Mouse (Mus musculus) megakaryocyte, embryonic 14.5 days (primary cell): ENCODE measurements around the gene Gm44965. TPM values are rescaled to one million over a fixed set of nuclear protein-coding genes. Genes with fewer than 3 reads are reported as not detected.

Experiments used
- H3K27me3 ChIP-seq: replicated peaks from 2 replicates; pipeline ENCODE3; 2012; ENCODE audit warnings: inconsistent platforms
- H3K36me3 ChIP-seq: replicated peaks from 2 replicates; pipeline ENCODE3; 2012; ENCODE audit warnings: low read length, inconsistent platforms, mixed read lengths
- H3K4me1 ChIP-seq: 2 replicates; pipeline ENCODE4 v1.6.1; 2012; ENCODE audit warnings: inconsistent platforms
- H3K4me3 ChIP-seq: replicated peaks from 2 replicates; pipeline ENCODE3; 2012; ENCODE audit warnings: moderate library complexity, mild to moderate bottlenecking, inconsistent platforms
- H3K9me3 ChIP-seq: 2 replicates; pipeline ENCODE4 v1.6.1; 2012; ENCODE audit warnings: inconsistent platforms
- FLI1 ChIP-seq: IDR thresholded peaks from 2 replicates; pipeline ENCODE4 v1.6.1; 2012; ENCODE audit warnings: low read length, inconsistent platforms, mixed read lengths
- GATA1 ChIP-seq: IDR thresholded peaks from 3 replicates; pipeline ENCODE4 v1.6.1; 2012; ENCODE audit warnings: mixed read lengths, low read length, inconsistent platforms, borderline replicate concordance
- polyA plus RNA-seq: library from polyadenylated mRNA; stranded (reverse); fragments of >175 nt; gene quantifications from 2 replicates; pipeline ENCODE4 v1.2.3, GENCODE M21; 2012; ENCODE audit warnings: low replicate concordance; ENCODE audit not compliant: insufficient read depth

Gene Gm44965
- polyA plus RNA-seq, 1 experiment: not detected

DNA sequence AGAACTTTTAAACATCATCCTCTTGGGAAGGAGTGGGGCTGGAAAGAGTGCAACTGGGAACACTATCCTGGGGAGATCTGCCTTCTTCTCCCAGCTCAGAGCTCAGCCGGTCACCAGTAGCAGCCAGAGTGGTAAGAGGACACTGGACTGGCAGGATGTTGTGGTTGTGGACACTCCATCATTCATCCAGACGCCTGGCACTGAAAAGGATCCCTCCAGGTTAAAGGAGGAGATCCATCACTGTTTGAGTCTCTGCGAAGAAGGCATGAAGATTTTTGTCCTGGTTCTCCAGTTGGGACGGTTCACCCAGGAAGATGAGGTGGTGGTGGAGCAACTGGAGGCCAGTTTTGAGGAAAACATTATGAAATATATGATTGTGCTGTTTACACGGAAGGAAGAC is 65.0 kb downstream of the Gm44965 start:
- Histone ChIP-seq H3K4me3 (no peak overlapping the region), H3K4me1 (peaks cover 4% of the 10 kb centered on the region), H3K9me3 (no peaks in the 10 kb centered on the region), H3K27me3 (peaks cover 6% of the 10 kb centered on the region), H3K36me3 (no peaks in the 10 kb centered on the region)
- no peak for TF ChIP-seq FLI1
- no peak for TF ChIP-seq GATA1

DNA sequence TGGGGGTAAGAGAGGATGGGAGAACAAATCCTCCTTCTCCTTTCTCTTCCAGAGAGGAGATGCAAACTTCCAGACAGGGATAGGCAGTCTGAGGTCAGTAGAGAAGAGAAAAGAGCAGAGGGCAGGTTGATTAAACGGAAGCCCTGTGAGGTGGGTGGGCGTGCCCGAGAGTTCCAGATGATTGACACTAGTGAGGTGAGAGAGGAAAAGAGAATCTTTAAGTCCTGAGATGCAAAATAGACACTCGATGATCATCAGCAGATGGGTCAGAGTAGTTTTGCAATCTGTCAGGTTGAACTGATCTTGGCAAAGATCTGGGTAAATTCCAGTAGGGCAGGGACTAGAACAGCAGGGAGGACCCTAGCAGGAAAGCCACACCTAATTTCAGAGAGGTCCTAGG is 71.0 kb downstream of the Gm44965 start:
- Histone ChIP-seq H3K4me1 (peaks cover 26% of the 10 kb centered on the region), H3K27me3 (peaks cover 14% of the 10 kb centered on the region), H3K4me3 (no peak overlapping the region), H3K36me3 (no peaks in the 10 kb centered on the region), H3K9me3 (no peaks in the 10 kb centered on the region)
- no peak for TF ChIP-seq FLI1

GRCm38 (mm10) chr6:48665471-48665870 is 71.7 kb downstream of the Gm44965 start:
- Histone ChIP-seq H3K9me3 (no peaks in the 10 kb centered on the region), H3K36me3 (no peaks in the 10 kb centered on the region), H3K27me3 (peaks cover 14% of the 10 kb centered on the region), H3K4me3 (peak overlapping the region; percentile 20), H3K4me1 (peaks cover 27% of the 10 kb centered on the region)
- no peak for TF ChIP-seq FLI1
- TF ChIP-seq GATA1: no peak

GRCm38 (mm10) chr6:48666159-48666586 is 72.4 kb downstream of the Gm44965 start:
- Histone ChIP-seq H3K9me3 (no peaks in the 10 kb centered on the region), H3K36me3 (no peaks in the 10 kb centered on the region), H3K4me3 (no peak overlapping the region), H3K4me1 (peaks cover 27% of the 10 kb centered on the region), H3K27me3 (peaks cover 14% of the 10 kb centered on the region)
- TF ChIP-seq FLI1 (no peak), GATA1 (no peak)

GRCm38 (mm10) chr6:48668022-48668421 is 74.3 kb downstream of the Gm44965 start:
- no peaks in the 10 kb centered on the region for H3K9me3 ChIP-seq
- H3K4me1 ChIP-seq: peaks cover 27% of the 10 kb centered on the region
- H3K36me3 ChIP-seq: no peaks in the 10 kb centered on the region
- TF ChIP-seq GATA1 (no peak), FLI1 (no peak)
- H3K4me3 ChIP-seq: no peak overlapping the region
- H3K27me3 ChIP-seq: peaks cover 14% of the 10 kb centered on the region

Other genes starting within 250 kb of the Gm44965 start
- 0.88 and 1.0 TPM in 2 replicates for gene Krba1, start 198.4 kb upstream of the Gm44965 start, polyA plus RNA-seq
- gene Zfp467, start 148.1 kb upstream of the Gm44965 start, polyA plus RNA-seq: 1.2 and 13.4 TPM in 2 replicates
- gene Sspo, start 145.7 kb upstream of the Gm44965 start, polyA plus RNA-seq: not detected in 2 replicates
- gene Atp6v0e2, start 56.3 kb upstream of the Gm44965 start, polyA plus RNA-seq: 2.1 TPM in 1 of 2 replicates, not detected in the other
- gene Lrrc61, start 39.1 kb upstream of the Gm44965 start, polyA plus RNA-seq: 9.9 and 12.4 TPM in 2 replicates
- not detected in 2 replicates for gene Rarres2, start 21.2 kb upstream of the Gm44965 start, polyA plus RNA-seq
- not detected in 2 replicates for gene Gm45021, start 4.3 kb upstream of the Gm44965 start, polyA plus RNA-seq
- gene Repin1, start 58 bp upstream of the Gm44965 start, polyA plus RNA-seq: 72.0 and 191 TPM in 2 replicates
- gene Zfp775, start 8.1 kb downstream of the Gm44965 start, polyA plus RNA-seq: 4.2 and 5.8 TPM in 2 replicates
- gene AI854703, start 32.8 kb downstream of the Gm44965 start, polyA plus RNA-seq: 2.0 and 7.4 TPM in 2 replicates
- gene Gimap8, start 53.3 kb downstream of the Gm44965 start, polyA plus RNA-seq: 0.31 TPM in 1 of 2 replicates, not detected in the other
- 2.5 TPM in 1 of 2 replicates, not detected in the other for gene Gimap9, start 82.2 kb downstream of the Gm44965 start, polyA plus RNA-seq
- 0.32 TPM in 1 of 2 replicates, not detected in the other for gene Gimap4, start 90.6 kb downstream of the Gm44965 start, polyA plus RNA-seq
- 1.2 and 5.9 TPM in 2 replicates for gene Gimap6, start 114.3 kb downstream of the Gm44965 start, polyA plus RNA-seq
- not detected in 2 replicates for gene Gm28053, start 124.7 kb downstream of the Gm44965 start, polyA plus RNA-seq
- not detected in 2 replicates for gene Gimap7, start 124.7 kb downstream of the Gm44965 start, polyA plus RNA-seq
- 18.4 and 38.1 TPM in 2 replicates for gene Gimap1, start 145.1 kb downstream of the Gm44965 start, polyA plus RNA-seq
- gene Gimap5, start 152.3 kb downstream of the Gm44965 start, polyA plus RNA-seq: 12.5 and 21.4 TPM in 2 replicates
- gene Gimap3, start 176.9 kb downstream of the Gm44965 start, polyA plus RNA-seq: 2.3 TPM in 1 of 2 replicates, not detected in the other
- 9.7 and 62.7 TPM in 2 replicates for gene Tmem176a, start 247.0 kb downstream of the Gm44965 start, polyA plus RNA-seq
- gene Tmem176b, start 247.6 kb downstream of the Gm44965 start, polyA plus RNA-seq: 10.4 and 36.3 TPM in 2 replicates